10 mouse cellular contexts compared by ENCODE assay signal in genomic region chr5:51908861-51909260, GRCm38 (mm10).
DNase-seq lines count a peak whose midpoint lies in the region; ATAC-seq lines count a peak whose summit lies in the region.
"Had no signal": no experiment of that assay in that cellular context is flagged by ENCODE, and none has a peak within 500 bp of the region (broad histone marks: within the 10 kb centered on the region; RNA-seq: fewer than 3 reads in every experiment).

No protein-coding gene starts in this region.

- no peak overlapping the region for H3K4me3 ChIP-seq in liver, embryonic 12.5 days
- H3K4me3 ChIP-seq in embryonic facial prominence, embryonic 11.5 days (ENCODE audit: low read depth, low read length), result no peak overlapping the region
- no peak overlapping the region for H3K4me3 ChIP-seq in forebrain, embryonic 11.5 days (ENCODE audit: low read depth, low read length)
- H3K4me3 ChIP-seq: midbrain, embryonic 12.5 days; stomach, embryonic 15.5 days had no signal

- no peaks in the 10 kb centered on the region for H3K4me1 ChIP-seq in liver, embryonic 12.5 days
- no peaks in the 10 kb centered on the region for H3K4me1 ChIP-seq in embryonic facial prominence, embryonic 11.5 days (ENCODE audit: control insufficient read depth, insufficient read depth, low read length)
- no peaks in the 10 kb centered on the region for H3K4me1 ChIP-seq in forebrain, embryonic 11.5 days (replicated peaks; ENCODE audit: control insufficient read depth, insufficient read depth, low read length)
- H3K4me1 ChIP-seq: midbrain, embryonic 12.5 days; stomach, embryonic 15.5 days had no signal

- WGBS in liver, embryonic 12.5 days (ENCODE audit: insufficient replicate concordance), result 43% methylated on average over 8 of the region's 8 CpGs
- 48% methylated on average over 8 of the region's 8 CpGs for WGBS in embryonic facial prominence, embryonic 11.5 days
- WGBS in forebrain, embryonic 11.5 days, result 82% methylated on average over 8 of the region's 8 CpGs

- H3K9ac ChIP-seq in liver, embryonic 12.5 days, result no peak overlapping the region
- no peak overlapping the region for H3K9ac ChIP-seq in embryonic facial prominence, embryonic 11.5 days (replicated peaks; ENCODE audit: low read length)
- H3K9ac ChIP-seq in forebrain, embryonic 11.5 days (ENCODE audit: low read length), result no peak overlapping the region
- H3K9ac ChIP-seq: midbrain, embryonic 12.5 days; stomach, embryonic 15.5 days had no signal

- no peaks in the 10 kb centered on the region for H3K9me3 ChIP-seq in liver, embryonic 12.5 days (replicated peaks)
- no peaks in the 10 kb centered on the region for H3K9me3 ChIP-seq in embryonic facial prominence, embryonic 11.5 days (replicated peaks; ENCODE audit: control insufficient read depth, low read length)
- no peaks in the 10 kb centered on the region for H3K9me3 ChIP-seq in forebrain, embryonic 11.5 days (ENCODE audit: control insufficient read depth, low read length)
- H3K9me3 ChIP-seq: midbrain, embryonic 12.5 days; stomach, embryonic 15.5 days had no signal

- DNase-seq in adrenal gland, postnatal 10 days, result peak; percentile 15
- no peak for DNase-seq in adrenal gland, adult 18-20 months (ENCODE audit: low spot score in 2 of 2)
- DNase-seq in liver, result peak; percentile 9
- DNase-seq in embryonic facial prominence, embryonic 11.5 days (ENCODE audit: low spot score), result peak; percentile 15
- DNase-seq in ovary, postnatal 36 days (ENCODE audit: low spot score), result no peak
- DNase-seq in forebrain, embryonic 11.5 days (ENCODE audit: low spot score), result no peak

- no peaks in the 10 kb centered on the region for H3K36me3 ChIP-seq in liver, embryonic 12.5 days
- H3K36me3 ChIP-seq in embryonic facial prominence, embryonic 11.5 days (replicated peaks; ENCODE audit: control insufficient read depth, insufficient read depth, low read depth, low read length), result no peaks in the 10 kb centered on the region
- no peaks in the 10 kb centered on the region for H3K36me3 ChIP-seq in forebrain, embryonic 11.5 days (ENCODE audit: control insufficient read depth, insufficient read depth, low read length)
- H3K36me3 ChIP-seq: midbrain, embryonic 12.5 days; stomach, embryonic 15.5 days had no signal

- H3K27me3 ChIP-seq in liver, embryonic 12.5 days (replicated peaks), result no peaks in the 10 kb centered on the region
- no peaks in the 10 kb centered on the region for H3K27me3 ChIP-seq in embryonic facial prominence, embryonic 11.5 days (ENCODE audit: control insufficient read depth, insufficient read depth, low read length)
- H3K27me3 ChIP-seq in forebrain, embryonic 11.5 days (ENCODE audit: control insufficient read depth, insufficient read depth, low read length), result no peaks in the 10 kb centered on the region
- H3K27me3 ChIP-seq: midbrain, embryonic 12.5 days; stomach, embryonic 15.5 days had no signal

- no peak for ATAC-seq in liver, embryonic 12.5 days
- ATAC-seq in embryonic facial prominence, embryonic 11.5 days (replicated peaks; ENCODE audit: insufficient number of reproducible peaks, low FRiP score, low TSS enrichment, low read depth), result no peak
- peak; percentile 81 for ATAC-seq in megakaryocyte-erythroid progenitor cell, adult 5-6 weeks (replicated peaks; ENCODE audit: low FRiP score, low TSS enrichment, poor library complexity, severe bottlenecking)
- ATAC-seq in forebrain, embryonic 11.5 days (replicated peaks; ENCODE audit: low FRiP score), result no peak

- H3K27ac ChIP-seq in liver, embryonic 12.5 days, result no peak overlapping the region
- H3K27ac ChIP-seq in embryonic facial prominence, embryonic 11.5 days (replicated peaks; ENCODE audit: low read depth, low read length), result no peak overlapping the region
- H3K27ac ChIP-seq in forebrain, embryonic 11.5 days (ENCODE audit: low read depth, low read length), result no peak overlapping the region
- H3K27ac ChIP-seq: midbrain, embryonic 12.5 days; stomach, embryonic 15.5 days had no signal

- no peak overlapping the region for H3K4me2 ChIP-seq in liver, embryonic 12.5 days
- no peak overlapping the region for H3K4me2 ChIP-seq in embryonic facial prominence, embryonic 11.5 days (ENCODE audit: low read depth, low read length)
- H3K4me2 ChIP-seq in forebrain, embryonic 11.5 days (ENCODE audit: low read depth, low read length, severe bottlenecking), result no peak overlapping the region
- H3K4me2 ChIP-seq: midbrain, embryonic 12.5 days; stomach, embryonic 15.5 days had no signal

Comparison
In these comparisons a context has a peak if more than half of its experiments do, and no peak if none do; other contexts are left out.
1. DNase-seq: peak in adrenal gland, postnatal 10 days (single experiment), liver (single experiment) and embryonic facial prominence, embryonic 11.5 days (single experiment); none in adrenal gland, adult 18-20 months (0 of 2), ovary, postnatal 36 days (single experiment) and forebrain, embryonic 11.5 days (single experiment).